Mouse (Mus musculus) bone marrow, adult 2 months (tissue): ENCODE measurements around the gene Nudt5.

Source experiments
- CTCF ChIP-seq: fragments of 200-500 bp; IDR thresholded peaks from 2 replicates; pipeline ENCODE4 v1.5.1; 2011; ENCODE audit warnings: low read length, control low read depth; ENCODE audit not compliant: control insufficient read depth, insufficient read depth
- POLR2A ChIP-seq: fragments of 200-500 bp; IDR thresholded peaks from 2 replicates; pipeline ENCODE4 v1.6.1; 2011; ENCODE audit warnings: low read depth, mild to moderate bottlenecking, control low read depth, low read length, borderline replicate concordance; ENCODE audit not compliant: control insufficient read depth

DNA sequence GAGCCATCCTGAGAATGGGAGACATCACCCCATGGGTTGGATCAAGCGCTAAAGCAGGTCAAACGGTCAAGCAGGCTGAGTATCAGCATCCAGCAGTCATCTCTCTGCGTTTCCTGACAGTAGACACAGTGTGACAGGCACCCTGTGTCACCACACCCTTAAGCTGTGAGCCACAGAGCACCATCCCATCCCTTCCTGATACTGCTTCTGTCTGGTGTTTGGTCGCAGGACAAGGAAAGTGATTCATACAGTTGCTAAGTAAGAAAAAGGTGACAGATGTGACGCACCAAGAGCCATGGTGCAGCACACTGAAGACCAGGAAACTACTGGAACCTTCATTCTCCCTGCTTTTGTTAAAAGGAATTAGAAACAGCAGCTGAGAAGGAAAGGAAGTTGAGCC is 44.0 kb downstream of the Nudt5 start:
- TF ChIP-seq CTCF = no peak
- TF ChIP-seq POLR2A = no peak
